Mouse (Mus musculus) adrenal gland, postnatal 36 days (tissue): ENCODE results near the gene Shank2. TPM values are rescaled to one million over a fixed set of nuclear protein-coding genes. Genes with fewer than 3 reads are reported as not detected.

Source experiments
- DNase-seq, 2 experiments: peaks; one replicate each; pipeline ENCODE4 v3.0.0; 2021; ENCODE audit warnings: mixed read lengths in 1 of 2
- long read RNA-seq, 2 experiments: library from polyadenylated mRNA; stranded (forward); transcript quantifications; one replicate each; pipeline ENCODE4 v2.0.0; 2021; ENCODE audit warnings: borderline sequencing depth in 2 of 2
- total RNA-seq, 2 experiments: library from RNA; stranded (reverse); gene quantifications; 2 replicates each; pipeline ENCODE4 v1.2.3; 2021

The Shank2 gene
- 1 to 10 TPM; 2.8 to 6.6 TPM for total RNA-seq
- long read RNA-seq, experiment 1, partial matches to known transcripts = 0 of 3 reads
- long read RNA-seq, experiment 1, other reads (novel, unspliced or antisense) = 3 of 3 reads
- long read RNA-seq, experiment 2 = 0 reads

DNA sequence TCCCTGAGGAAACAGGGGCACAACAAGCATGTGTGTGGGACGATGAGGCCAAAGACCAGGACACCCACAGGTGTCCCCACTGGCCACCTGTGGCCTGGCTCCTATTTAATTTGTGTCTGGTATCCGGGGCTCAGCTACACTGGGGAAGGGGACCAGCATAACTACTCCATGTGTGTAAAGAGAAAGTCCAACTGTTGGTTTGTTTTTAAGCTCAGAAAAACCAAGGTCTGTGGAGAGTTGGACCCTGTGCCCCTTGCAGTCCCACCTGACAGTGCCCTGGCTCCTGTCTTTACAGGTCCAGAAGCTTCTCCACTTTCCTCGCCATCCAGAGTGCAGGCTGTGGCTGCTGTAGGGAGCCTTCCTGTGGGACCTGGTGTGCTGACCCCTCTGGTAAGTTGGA is at the start of gene Shank2:
Shank2 (plus strand) TSS at position 301 of the 400 bp plus-strand sequence.
- DNase-seq = no peak

DNA sequence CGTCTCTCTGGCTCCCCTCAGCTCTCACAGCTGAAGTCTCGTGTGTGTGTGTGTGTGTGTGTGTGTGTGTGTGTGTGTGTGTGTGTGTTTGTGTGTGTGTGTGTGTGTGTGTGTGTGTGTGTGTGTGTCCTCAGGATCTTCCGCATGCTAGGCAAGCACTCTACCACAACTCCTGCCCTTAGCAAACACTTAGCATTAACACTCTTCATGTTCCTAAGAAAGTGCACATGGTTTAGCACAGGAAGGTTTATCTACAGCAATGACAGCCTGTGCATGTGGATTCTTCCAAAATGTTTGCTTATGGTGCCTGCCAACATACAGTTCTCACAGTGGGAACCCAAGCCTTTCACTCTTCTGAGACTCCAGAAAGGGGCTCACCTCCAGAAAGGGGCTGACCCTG is 49.6 kb upstream of the Shank2 start:
- no peak for DNase-seq

GRCm38 (mm10) chr7:143956575-143957295 is 45.0 kb upstream of the Shank2 start:
- no peak for DNase-seq

DNA sequence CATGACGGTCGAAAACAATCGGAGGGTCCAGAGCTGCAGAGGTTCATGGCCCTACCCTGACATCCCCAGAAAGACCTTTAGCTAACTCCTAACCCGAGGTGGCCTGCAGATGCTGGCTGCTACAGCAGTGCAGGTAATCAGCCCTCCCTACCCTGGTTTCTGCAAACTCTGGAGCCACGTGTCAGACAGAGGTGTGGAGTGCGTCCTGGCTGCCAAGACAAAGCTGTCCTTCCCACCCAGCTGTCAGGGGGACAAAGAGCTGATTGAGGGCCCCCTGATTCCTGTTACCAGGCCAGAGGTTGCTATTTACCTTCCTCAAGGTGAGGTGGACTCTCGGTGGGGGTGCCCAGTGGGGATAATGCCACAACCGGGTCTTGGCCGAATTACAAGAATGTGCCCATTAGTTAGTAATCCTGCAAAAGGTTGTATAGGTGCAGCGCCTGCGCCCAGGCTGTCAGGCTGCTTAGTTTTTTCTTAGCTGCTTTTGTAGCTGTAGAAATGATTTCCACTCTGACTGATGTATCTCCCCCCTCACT is 43.6 kb upstream of the Shank2 start:
- DNase-seq = no peak

DNA sequence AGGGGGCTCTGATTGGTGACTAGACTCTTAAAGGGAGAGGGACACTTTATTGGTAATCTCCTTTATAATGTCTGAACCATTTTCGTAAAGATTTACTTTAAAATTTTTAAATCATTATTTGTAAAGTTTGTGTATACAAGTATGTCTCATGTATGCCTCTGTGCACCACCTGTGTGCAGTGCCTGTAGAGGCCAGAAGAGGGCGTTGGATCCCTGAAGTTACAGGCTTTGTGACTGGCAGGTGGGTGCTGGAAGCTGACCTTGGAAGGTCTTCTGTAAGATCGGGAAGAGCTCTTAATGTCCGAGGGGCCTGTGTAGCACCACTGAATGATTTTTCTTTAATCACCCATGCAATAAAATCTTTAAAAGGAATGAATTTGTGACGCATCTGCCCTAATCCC is 37.9 kb upstream of the Shank2 start:
- no peak for DNase-seq

GRCm38 (mm10) chr7:143966621-143967020 is 35.1 kb upstream of the Shank2 start:
- DNase-seq = no peak

- no peak for DNase-seq
Observed at GRCm38 (mm10) chr7:143977491-143977830, 24.3 kb upstream of the Shank2 start.

GRCm38 (mm10) chr7:143977831-143978682 is 23.7 kb upstream of the Shank2 start:
- peak; percentile 6 to 29 for DNase-seq

DNA sequence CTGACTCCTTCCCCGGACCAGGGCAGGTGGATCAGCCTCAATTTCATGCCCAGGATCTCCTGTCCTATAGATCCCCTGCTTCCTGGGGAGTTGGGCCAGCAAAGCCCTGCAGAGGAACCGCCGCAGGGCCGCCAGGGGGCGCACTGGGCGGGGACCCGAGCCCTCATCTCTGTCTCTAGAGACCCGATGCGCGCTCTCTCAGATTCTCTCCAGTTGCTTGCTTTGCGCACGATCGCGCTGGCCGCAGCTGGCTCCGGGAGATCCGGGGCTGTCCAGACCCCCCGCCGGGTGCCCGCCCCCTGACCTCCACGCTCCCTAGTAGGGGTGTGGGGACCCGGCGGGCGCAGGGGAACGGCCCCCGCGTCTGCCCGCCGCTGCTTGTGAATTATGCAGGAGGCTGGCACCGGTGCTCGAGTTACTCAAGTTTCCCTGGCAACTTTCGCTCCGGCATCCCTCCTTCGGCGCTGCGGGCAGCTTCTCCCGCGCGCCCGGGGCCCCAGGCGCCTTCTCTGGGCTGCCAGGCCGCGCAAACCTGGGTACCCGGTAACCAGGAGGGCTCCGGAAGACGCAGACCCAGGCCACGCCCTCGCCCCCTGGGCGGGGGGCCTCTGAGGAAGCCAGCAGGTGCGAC is 22.9 kb upstream of the Shank2 start:
- peak; percentile 77 to 86 for DNase-seq

GRCm38 (mm10) chr7:143979986-143980385 is 21.7 kb upstream of the Shank2 start:
- no peak for DNase-seq

GRCm38 (mm10) chr7:143986281-143986680 is 15.4 kb upstream of the Shank2 start:
- DNase-seq = no peak

DNA sequence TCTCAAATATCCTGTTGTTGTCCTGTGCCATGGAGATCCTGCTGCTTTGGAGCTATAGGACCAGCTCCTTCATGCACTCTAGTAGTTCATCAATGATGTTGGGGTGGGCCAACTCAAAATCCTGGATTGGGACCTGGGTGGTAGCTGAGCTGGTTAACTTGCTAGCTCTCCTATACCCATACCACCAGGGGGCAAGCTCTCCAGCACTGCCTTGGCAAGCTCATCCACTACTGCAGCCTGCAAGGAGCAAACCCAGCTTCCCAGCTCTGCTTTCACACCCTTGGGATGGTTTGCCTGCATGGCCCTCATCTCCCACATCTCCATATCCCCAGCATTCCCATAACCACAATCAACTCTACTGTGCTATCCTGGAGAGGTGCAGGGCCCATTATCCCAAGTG is 10.6 kb upstream of the Shank2 start:
- DNase-seq = peak in 1 of 2 experiments; percentile 21

GRCm38 (mm10) chr7:143999073-143999472 is 2.7 kb upstream of the Shank2 start:
- DNase-seq = no peak

DNA sequence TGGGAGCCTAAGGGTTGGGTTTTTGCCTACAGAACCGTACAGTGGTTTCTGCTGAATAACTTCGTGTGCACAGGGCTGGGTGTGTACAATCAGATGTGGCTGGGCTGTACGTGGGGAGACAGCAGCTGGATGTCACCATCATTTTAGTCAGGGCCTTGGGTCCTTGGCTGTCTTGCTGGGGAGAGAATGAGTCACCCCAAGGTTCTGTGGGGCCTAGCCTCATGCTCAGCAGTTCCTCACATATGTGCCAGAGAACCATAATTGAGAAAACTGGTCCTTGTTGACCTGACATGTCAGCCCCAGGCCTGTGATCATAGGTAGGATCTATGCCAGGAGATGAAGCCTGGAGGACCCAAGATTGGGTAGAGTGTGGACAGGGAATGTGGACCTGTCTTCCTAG is 1.7 kb downstream of the Shank2 start:
- DNase-seq = peak in 1 of 2 experiments; percentile 49

DNA sequence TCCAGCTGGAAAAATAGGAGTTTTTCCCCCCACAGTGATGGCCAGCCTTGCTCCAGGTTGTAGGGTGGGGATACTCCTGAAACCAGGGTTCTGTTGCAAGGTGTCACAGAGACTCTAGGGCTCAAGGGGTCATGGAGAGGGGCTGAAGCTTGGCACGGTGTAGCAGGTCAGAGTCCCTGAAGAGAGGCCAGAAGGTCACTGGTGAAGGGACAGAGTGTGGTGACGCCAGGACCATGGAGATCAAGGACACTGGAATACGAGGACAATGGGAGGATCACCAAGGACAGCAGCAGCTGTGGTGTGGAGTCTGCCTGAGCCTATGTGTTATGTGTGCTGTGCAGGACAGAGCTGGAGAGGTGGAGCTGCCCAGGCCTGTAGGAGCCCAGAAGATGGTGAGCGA is 6.4 kb downstream of the Shank2 start:
- DNase-seq = peak; percentile 36 to 57

- peak; percentile 48 to 68 for DNase-seq
Observed at GRCm38 (mm10) chr7:144008985-144009384, 7.3 kb downstream of the Shank2 start.

DNA sequence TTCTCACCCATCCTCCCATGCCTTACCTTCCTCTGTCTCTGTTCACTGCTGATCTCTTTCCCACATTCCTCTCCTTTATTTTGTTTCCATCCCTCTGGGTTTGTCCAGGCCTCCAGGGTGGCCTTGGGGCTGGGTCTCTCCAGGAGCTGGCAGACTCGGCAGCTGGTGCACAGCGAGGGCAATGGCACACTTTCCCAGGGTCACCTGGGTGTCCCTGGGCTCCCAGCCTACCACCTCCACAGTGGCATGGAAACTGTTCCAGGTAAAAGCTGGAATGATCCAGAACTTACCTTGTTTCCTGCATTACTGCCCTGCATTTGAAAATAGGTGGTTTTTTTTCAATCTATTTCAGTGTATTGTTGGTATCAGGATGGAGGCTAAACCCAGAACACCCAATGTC is 12.8 kb downstream of the Shank2 start:
- DNase-seq = peak; percentile 26 to 42

DNA sequence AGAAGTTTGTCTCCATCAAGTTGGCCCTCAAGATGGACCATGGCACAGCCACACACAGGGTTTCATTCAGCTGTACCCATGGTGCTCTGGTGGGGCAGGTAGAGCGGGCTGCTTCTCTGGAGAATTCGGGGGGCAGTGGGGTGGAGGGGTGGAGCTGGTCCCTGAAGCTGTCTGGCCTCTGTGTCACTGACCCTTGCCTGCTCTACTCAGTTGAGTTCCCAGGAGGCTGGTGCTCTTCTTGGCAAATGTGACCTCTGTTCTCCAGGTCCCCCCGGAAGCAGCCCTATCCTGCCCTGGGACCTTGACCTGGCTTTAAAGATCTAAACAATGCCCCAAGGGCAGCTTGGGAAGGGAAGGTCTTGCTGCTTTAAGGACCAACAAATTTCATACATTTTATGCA is 20.1 kb downstream of the Shank2 start:
- no peak for DNase-seq

DNA sequence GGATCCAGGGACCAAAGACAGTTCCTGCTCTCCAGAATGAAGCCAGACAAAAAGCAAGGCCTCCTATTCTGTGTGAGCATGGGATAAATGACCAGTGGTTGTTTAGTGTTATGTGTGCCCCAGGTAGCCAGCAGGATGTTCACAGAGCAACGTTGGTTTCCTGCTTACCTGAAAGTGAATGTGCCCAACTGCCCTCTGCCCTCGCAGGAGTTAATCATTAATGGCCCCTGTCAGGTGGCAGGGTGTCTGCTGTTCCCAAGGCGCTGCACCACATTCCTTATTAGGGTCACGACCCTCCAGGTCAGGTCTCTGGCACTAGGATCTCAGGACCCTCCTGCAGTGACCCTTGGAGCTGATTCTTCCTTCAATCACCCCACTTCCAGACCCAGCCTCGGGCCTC is 21.0 kb downstream of the Shank2 start:
- DNase-seq = no peak

GRCm38 (mm10) chr7:144023561-144023960 is 21.8 kb downstream of the Shank2 start:
- DNase-seq = no peak

DNA sequence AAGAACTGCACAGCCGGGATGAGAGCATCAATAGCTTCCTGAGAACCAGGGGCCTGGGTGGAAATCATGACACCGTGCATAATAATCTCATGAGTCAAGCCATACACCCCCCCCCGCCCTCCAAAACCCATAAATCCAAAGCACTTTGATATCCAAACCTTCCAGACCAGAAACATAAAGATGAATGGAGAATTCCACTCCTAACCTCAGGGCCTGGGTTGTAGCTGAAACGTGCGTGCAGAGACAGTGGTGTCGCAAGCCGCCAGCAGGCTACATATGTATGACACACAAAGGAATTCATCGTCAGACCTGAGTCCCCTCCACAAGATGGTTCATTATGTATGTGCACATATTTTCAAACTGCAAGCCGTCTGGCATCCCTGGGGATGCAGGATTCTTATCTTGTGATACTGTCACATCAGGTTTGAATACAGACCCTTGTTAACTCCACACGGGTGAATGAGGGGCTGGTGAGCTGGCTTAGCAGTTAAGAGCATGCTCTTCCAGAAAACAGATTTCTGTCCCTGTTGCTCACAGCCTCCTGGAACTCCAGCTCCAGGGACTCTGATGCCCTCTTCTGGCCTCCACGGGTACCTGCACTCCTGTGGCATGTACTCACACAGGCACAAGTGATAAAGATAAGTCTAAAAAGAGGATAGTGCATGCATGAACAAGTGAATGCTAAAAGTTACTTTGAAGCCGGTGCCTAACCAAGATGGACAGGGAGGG is 24.5 kb downstream of the Shank2 start:
- DNase-seq = no peak

DNA sequence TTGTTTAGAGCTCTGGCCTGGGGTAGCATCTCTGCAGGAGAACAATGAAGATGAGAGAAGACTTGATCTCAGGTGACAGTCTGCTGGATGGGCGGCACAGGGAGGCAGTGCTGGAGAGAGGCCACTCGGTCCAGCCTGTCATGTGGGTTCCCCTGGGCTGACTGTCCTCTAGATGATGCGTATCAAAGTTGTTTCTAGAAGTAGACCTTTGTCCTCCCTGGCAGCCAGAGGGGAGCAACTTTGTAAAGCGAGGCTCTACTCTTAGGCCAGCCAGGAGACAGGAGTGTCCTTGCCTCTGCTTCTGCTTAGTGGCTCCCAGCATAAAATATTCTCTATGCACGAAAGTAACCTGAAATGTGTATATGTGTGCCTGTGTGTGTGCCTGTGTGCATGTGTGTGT is 27.5 kb downstream of the Shank2 start:
- DNase-seq = no peak
